Mouse (Mus musculus): ENCODE results near the gene Bnipl. TPM values are rescaled to one million over a fixed set of nuclear protein-coding genes. Genes with fewer than 3 reads are reported as not detected.

Bnipl gene
- polyA plus RNA-seq, 1 experiment from 2014 or later, result 0.60 TPM

- no peak overlapping the region for H3K4me3 ChIP-seq
- no peaks in the 10 kb centered on the region for H3K9me3 ChIP-seq
- DNase-seq (ENCODE audit: low spot score), result no peak
- no peak overlapping the region for H3K27ac ChIP-seq
- 92% methylated on average over 4 of the region's 4 CpGs for WGBS
- no peaks in the 10 kb centered on the region for H3K4me1 ChIP-seq (replicated peaks)
- peaks cover 23% of the 10 kb centered on the region for H3K36me3 ChIP-seq
- no peaks in the 10 kb centered on the region for H3K27me3 ChIP-seq (ENCODE audit: insufficient read depth, poor library complexity, severe bottlenecking)
Measured at GRCm38 (mm10) chr3:95274453-95274852, 23.5 kb upstream of the Bnipl start.

GRCm38 (mm10) chr3:95273471-95273870 is 22.5 kb upstream of the Bnipl start:
- H3K27me3 ChIP-seq (ENCODE audit: insufficient read depth, poor library complexity, severe bottlenecking), result no peaks in the 10 kb centered on the region
- WGBS, result 92% methylated on average over 5 of the region's 5 CpGs

GRCm38 (mm10) chr3:95270766-95271364 is 19.9 kb upstream of the Bnipl start:
- WGBS, result 88% methylated on average over 12 of the region's 12 CpGs
- Histone ChIP-seq H3K4me1 (replicated peaks) (no peaks in the 10 kb centered on the region), H3K27ac (no peak overlapping the region), H3K4me3 (no peak overlapping the region), H3K36me3 (peaks cover 57% of the 10 kb centered on the region), H3K9me3 (no peaks in the 10 kb centered on the region), H3K27me3 (ENCODE audit: insufficient read depth, poor library complexity, severe bottlenecking) (no peaks in the 10 kb centered on the region)
- no peak for DNase-seq (ENCODE audit: low spot score)

More at GRCm38 (mm10) chr3:95273471-95273870, 22.5 kb upstream of the Bnipl start:
- Histone ChIP-seq H3K4me3 (no peak overlapping the region), H3K36me3 (peaks cover 31% of the 10 kb centered on the region), H3K9me3 (no peaks in the 10 kb centered on the region), H3K4me1 (replicated peaks) (no peaks in the 10 kb centered on the region), H3K27ac (no peak overlapping the region)
- DNase-seq (ENCODE audit: low spot score), result no peak

DNA sequence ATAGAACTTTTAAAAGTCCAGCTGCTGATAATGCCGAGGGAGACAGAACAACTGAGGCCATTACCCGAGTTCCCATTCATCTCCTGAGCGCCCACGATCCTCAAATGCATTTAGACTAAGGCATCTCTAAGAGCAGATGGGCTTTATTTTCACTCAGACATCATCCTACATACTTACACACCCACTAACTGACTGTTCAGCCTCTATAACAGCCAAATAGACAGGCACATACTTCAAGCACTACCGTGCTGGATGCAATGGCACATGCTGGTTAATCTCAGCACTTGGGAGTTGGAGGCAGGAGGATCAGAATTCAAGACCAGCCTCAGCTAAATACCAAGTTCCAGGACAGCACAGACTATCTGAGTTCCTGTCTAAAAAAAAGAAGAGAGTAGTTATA is 18.8 kb upstream of the Bnipl start:
- WGBS, result 91% methylated on average over 5 of the region's 5 CpGs
- H3K36me3 ChIP-seq, result peaks cover 62% of the 10 kb centered on the region

GRCm38 (mm10) chr3:95267855-95268254 is 16.9 kb upstream of the Bnipl start:
- no peak for DNase-seq (ENCODE audit: low spot score)
- Histone ChIP-seq H3K9me3 (no peaks in the 10 kb centered on the region), H3K4me3 (no peak overlapping the region), H3K27ac (no peak overlapping the region), H3K4me1 (replicated peaks) (peaks cover 7% of the 10 kb centered on the region; the same call in 1 of the 2 replicates), H3K27me3 (ENCODE audit: insufficient read depth, poor library complexity, severe bottlenecking) (no peaks in the 10 kb centered on the region), H3K36me3 (peaks cover 65% of the 10 kb centered on the region)

More for the DNA sequence above, 18.8 kb upstream of the Bnipl start:
- H3K27ac ChIP-seq, result no peak overlapping the region
- no peaks in the 10 kb centered on the region for H3K4me1 ChIP-seq (replicated peaks)
- H3K4me3 ChIP-seq, result no peak overlapping the region
- no peaks in the 10 kb centered on the region for H3K9me3 ChIP-seq
- no peak for DNase-seq (ENCODE audit: low spot score)
- H3K27me3 ChIP-seq (ENCODE audit: insufficient read depth, poor library complexity, severe bottlenecking), result no peaks in the 10 kb centered on the region

DNA sequence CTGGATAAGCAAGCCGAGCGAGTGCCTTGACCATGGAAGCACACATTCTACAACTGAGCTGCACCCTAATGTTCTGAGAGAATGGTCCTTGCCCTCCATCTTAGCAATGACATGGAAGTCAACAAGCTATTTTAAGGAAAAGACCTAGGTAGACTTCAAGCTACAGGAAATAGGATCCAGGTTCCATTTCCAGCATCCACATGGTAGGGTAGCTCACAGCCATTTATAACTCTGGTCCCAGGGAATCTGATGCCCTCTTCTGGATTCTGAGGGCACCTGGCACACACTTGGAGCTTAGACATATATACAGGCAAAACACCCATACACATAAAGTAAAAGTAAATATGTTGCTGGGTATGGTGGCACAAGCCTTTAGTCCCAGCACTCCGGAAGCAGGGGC is 15.1 kb upstream of the Bnipl start:
- Histone ChIP-seq H3K4me3 (no peak overlapping the region), H3K4me1 (replicated peaks) (peaks cover 7% of the 10 kb centered on the region; the same call in 1 of the 2 replicates), H3K27me3 (ENCODE audit: insufficient read depth, poor library complexity, severe bottlenecking) (no peaks in the 10 kb centered on the region), H3K36me3 (peaks cover 79% of the 10 kb centered on the region), H3K9me3 (no peaks in the 10 kb centered on the region), H3K27ac (no peak overlapping the region)
- WGBS, result 96% methylated on average over 3 of the region's 3 CpGs
- no peak for DNase-seq (ENCODE audit: low spot score)

- DNase-seq (ENCODE audit: low spot score), result no peak
- Histone ChIP-seq H3K27ac (no peak overlapping the region), H3K27me3 (ENCODE audit: insufficient read depth, poor library complexity, severe bottlenecking) (no peaks in the 10 kb centered on the region), H3K4me1 (replicated peaks) (peaks cover 7% of the 10 kb centered on the region; the same call in 1 of the 2 replicates), H3K4me3 (no peak overlapping the region), H3K9me3 (no peaks in the 10 kb centered on the region), H3K36me3 (peaks cover 91% of the 10 kb centered on the region)
- WGBS, result 78% methylated on average over 1 of the region's 1 CpGs
Measured at GRCm38 (mm10) chr3:95264724-95265123, 13.7 kb upstream of the Bnipl start.

DNA sequence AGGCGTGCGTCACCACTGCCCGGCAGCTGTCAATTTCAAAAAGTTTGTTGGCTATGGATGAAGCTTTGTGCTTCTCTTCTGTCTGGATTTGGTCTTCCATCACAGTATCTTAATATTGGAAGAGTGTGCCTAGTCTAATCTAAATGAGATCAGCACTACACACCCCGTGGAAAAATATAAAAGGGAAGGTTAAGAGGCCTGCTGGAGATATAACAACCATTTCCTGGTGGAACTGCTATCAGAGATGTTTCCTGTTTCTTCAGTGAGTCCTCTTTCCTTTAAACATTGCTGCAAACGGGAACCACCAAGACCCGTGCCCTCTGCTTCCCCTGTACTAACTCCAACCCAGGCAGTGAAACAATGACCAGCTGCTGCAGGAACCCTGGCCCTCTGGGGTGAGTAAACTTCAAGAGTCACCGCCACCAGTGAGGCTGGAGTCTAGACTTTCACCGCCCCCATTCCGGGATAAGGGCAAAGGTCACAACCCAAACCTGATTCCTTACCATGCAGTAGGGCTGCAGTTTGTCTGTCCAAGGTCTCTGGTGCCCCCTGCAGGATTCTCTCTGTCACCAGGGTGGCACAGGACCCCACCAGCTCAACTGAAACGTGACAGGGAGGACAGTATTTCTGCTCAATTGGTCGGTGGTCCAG is 12.2 kb upstream of the Bnipl start:
- H3K4me3 ChIP-seq, result no peak overlapping the region
- H3K9me3 ChIP-seq, result no peaks in the 10 kb centered on the region
- H3K27me3 ChIP-seq (ENCODE audit: insufficient read depth, poor library complexity, severe bottlenecking), result no peaks in the 10 kb centered on the region
- peak; percentile 75 for DNase-seq (ENCODE audit: low spot score)
- H3K27ac ChIP-seq, result peak overlapping the region; percentile 6; the same call in 1 of the 2 replicates
- H3K36me3 ChIP-seq, result peaks cover 92% of the 10 kb centered on the region
- 44% methylated on average over 11 of the region's 11 CpGs for WGBS
- peaks cover 7% of the 10 kb centered on the region; the same call in 1 of the 2 replicates for H3K4me1 ChIP-seq (replicated peaks)

DNA sequence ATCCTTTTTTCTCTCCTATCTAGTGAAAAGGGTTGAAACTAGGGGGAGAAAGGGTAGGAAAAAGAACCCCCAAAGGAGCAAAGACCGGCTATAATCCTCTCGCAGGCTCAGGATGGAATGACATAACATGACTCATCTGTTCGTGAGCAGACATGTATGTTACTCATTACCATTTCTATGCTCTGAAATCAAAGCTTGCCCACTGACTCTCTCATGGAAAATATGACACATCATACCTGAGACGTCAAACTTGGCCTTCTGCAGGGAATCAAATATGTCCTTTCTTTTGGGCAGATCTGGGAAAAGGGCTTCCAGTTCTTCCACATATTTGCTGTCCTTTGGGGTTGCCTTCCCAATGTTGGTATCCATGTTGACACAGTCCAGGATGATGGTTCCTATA is 11.0 kb upstream of the Bnipl start:
- H3K36me3 ChIP-seq, result peaks cover 92% of the 10 kb centered on the region

DNA sequence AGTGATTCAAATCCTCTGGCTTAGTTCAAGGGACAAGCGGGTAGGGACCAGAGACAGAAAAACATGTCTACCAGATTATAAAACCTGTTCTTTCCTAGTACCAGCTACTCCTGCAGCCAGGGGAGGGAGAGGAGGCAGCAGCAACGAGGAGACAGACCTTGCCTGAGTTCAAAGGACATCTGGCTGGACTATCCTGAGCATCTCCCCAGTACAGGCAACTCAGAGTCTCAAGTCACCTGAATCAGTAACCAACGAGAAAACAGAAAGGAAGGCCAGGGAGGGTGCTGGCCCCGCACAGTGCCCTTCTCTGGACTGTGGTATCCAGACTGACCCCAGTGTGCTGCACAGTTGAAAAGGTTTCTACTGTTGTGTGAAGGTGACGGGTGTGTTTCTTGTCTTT is 5.9 kb upstream of the Bnipl start:
- Histone ChIP-seq H3K4me3 (no peak overlapping the region), H3K36me3 (peaks cover 93% of the 10 kb centered on the region), H3K27ac (no peak overlapping the region), H3K9me3 (no peaks in the 10 kb centered on the region), H3K4me1 (replicated peaks) (no peaks in the 10 kb centered on the region), H3K27me3 (ENCODE audit: insufficient read depth, poor library complexity, severe bottlenecking) (no peaks in the 10 kb centered on the region)
- WGBS, result 91% methylated on average over 5 of the region's 5 CpGs
- no peak for DNase-seq (ENCODE audit: low spot score)

More for the DNA sequence above, 11.0 kb upstream of the Bnipl start:
- DNase-seq (ENCODE audit: low spot score), result no peak
- 92% methylated on average over 4 of the region's 4 CpGs for WGBS
- Histone ChIP-seq H3K27me3 (ENCODE audit: insufficient read depth, poor library complexity, severe bottlenecking) (no peaks in the 10 kb centered on the region), H3K4me3 (no peak overlapping the region), H3K4me1 (replicated peaks) (peaks cover 7% of the 10 kb centered on the region; the same call in 1 of the 2 replicates), H3K9me3 (no peaks in the 10 kb centered on the region), H3K27ac (no peak overlapping the region)

- no peak for DNase-seq (ENCODE audit: low spot score)
- 81% methylated on average over 5 of the region's 5 CpGs for WGBS
- Histone ChIP-seq H3K27me3 (ENCODE audit: insufficient read depth, poor library complexity, severe bottlenecking) (no peaks in the 10 kb centered on the region), H3K36me3 (peaks cover 34% of the 10 kb centered on the region), H3K9me3 (no peaks in the 10 kb centered on the region), H3K4me3 (no peak overlapping the region), H3K4me1 (replicated peaks) (no peaks in the 10 kb centered on the region), H3K27ac (no peak overlapping the region)
Measured at GRCm38 (mm10) chr3:95250361-95250760, 632 bp downstream of the Bnipl start.

DNA sequence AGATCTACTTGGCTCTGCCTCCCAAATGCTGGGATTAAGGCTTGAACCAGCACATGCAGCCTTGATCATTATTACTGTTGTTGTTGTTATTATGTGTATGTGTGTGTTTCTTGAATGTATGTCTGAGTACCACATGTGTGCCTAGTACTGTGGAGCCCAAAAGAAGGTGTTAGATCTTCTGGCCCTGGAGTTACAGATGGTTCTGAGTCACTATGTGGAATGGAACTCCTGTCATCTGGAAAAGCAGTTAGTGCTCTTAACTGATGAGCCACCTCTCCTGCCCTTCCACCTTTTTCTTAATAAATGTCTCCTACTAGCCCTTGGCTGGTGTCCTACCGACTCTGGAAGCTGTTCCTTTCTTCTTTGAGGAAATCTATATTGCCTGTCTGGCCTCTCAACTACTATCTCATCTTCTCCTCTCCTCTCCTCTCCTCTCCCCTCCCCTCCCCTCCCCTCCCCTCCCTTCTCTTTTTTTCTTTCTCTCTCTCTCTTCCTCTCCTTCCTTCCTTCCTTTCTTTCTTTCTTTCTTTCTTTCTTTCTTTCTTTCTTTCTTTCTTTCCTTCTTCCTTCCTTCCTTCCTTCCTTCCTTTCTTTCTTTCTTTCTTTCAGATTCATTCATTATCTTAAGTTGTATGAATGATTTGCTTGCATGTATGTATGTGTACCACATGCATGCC is 3.2 kb downstream of the Bnipl start:
- 82% methylated on average over 1 of the region's 1 CpGs for WGBS
- H3K4me3 ChIP-seq, result no peak overlapping the region
- no peaks in the 10 kb centered on the region for H3K4me1 ChIP-seq (replicated peaks)
- H3K9me3 ChIP-seq, result no peaks in the 10 kb centered on the region
- peaks cover 13% of the 10 kb centered on the region for H3K36me3 ChIP-seq
- H3K27ac ChIP-seq, result no peak overlapping the region
- DNase-seq (ENCODE audit: low spot score), result no peak
- H3K27me3 ChIP-seq (ENCODE audit: insufficient read depth, poor library complexity, severe bottlenecking), result no peaks in the 10 kb centered on the region
